Mouse (Mus musculus): ENCODE results near the gene Alms1.
"Not testable (repeated sequence)": the region's sequence is repeated elsewhere in the genome, so short reads cannot be mapped to it uniquely, and the experiment has no call there.

The Alms1 gene

GRCm38 (mm10) chr6:85587396-85588143 is at the start of gene Alms1:
Gene Alms1, plus strand, starts transcription at chr6:85587531.
- peak; percentile 87 to 94 for DNase-seq (ENCODE audit: low spot score in 2 of 2)

DNA sequence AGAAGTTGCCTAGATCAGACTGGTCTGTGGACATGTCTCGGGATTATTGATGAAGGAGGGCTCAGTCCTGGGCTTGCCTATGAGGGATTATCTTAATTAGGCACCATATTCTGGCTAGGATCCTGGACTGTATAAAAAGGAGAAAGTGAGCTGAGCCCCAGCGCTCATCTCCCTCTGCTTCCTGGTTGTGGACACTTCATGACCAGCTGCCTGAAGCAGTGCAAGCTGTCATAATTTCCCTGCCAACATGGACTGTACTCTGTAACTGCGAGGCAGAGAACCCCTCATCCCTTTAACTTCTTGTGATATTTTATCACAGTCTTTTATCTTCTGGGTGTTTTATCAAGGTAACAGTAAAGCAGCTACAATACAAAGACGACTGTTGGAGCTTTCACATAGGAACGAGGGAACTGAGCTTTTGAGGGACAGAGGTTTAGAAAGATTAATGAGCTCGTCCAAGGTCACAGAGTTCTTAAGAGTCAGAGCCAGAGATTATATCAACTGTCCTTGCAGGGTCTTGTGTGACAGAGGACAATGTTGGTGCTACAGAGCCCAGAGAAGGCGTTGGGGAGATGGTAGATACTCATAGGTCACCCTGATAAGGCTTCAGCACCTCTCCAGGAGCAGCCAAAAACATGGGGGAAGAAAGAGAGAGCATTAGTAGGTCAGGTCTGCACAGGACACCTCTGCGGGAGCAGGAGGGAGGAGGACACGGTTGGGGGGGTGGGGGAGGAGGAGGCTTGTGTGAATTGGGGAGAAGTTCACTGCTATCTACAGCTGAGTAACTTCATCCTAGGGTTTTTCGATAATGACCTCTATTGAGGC is 43.8 kb upstream of the Alms1 start:
- no peak for DNase-seq (ENCODE audit: low spot score in 2 of 2)

GRCm38 (mm10) chr6:85544251-85544881 is 43.0 kb upstream of the Alms1 start:
- peak in 1 of 2 experiments; percentile 70 for DNase-seq (ENCODE audit: low spot score in 2 of 2)

- DNase-seq (ENCODE audit: low spot score in 2 of 2), result no peak
Observed at GRCm38 (mm10) chr6:85547642-85548041, 39.7 kb upstream of the Alms1 start.

- DNase-seq (ENCODE audit: low spot score in 2 of 2), result no peak
Observed at GRCm38 (mm10) chr6:85562374-85562773, 25.0 kb upstream of the Alms1 start.

DNA sequence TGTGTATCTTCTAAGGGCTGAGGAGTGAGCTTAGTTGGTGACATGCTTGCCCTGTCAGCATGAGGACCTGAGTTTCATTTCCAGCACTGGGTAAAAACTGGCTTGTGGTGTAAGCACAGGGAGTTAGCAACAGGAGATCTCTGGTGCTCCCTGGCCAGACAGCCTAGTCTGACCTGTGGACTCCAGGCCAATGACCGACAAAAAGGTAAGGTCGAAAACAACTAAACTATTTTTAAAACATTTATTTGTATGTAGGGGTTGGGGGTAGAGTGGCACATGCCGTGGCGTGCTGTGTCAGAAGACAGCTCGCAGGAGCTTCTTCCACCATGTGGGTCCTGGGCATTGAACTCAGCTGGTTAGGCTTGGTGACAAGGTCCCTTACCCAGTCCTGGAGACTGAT is 14.5 kb upstream of the Alms1 start:
- no peak for DNase-seq (ENCODE audit: low spot score in 2 of 2)

DNA sequence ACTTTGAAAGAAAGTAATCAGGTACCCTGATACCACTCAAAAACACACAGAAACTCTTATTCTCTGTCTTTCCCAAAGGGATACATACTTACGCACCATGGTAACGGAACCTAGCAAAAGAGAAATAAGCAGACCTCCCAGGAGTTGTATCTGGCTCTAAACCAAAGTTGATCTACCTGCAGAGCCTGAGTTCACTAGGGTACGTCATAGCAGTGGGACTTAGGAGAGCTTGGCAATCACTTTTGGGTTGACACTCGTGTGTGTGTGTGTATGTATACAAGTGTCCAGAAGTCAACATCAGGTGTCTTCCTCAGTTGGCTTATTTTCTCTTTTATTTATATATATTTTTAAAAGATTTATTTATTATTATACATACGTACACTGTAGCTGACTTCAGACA is 5.6 kb upstream of the Alms1 start:
- no peak for DNase-seq (ENCODE audit: low spot score in 2 of 2)

- no peak for DNase-seq (ENCODE audit: low spot score in 2 of 2)
Observed at GRCm38 (mm10) chr6:85584612-85585011, 2.7 kb upstream of the Alms1 start.

DNA sequence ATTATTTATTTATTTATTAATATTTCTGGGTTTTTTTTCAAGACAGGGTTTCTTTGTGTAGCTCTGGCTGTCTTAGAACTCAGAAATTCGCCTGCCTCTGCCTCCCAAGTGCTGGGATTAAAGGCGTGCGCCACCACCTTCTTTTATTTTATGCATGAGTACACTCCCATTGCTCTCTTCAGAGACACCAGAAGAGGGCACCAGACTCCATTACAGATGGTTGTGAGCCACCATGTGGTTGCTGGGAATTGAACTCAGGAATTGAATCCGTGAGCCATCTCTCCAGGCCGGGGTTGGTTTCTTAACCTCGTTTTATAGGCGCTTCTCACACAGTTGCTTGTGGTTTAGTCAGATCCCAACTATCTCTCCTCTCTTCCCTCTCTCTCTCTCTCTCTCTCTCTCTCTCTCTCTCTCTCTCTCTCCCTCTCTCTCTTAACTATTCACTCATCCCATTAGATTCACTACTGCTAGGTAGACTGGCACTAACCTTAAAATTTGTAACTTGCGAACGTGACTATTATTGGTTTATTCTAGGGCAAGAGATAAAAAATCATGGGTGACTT is 445 bp upstream of the Alms1 start:
- peak in 1 of 2 experiments; percentile 15 for DNase-seq (ENCODE audit: low spot score in 2 of 2)

DNA sequence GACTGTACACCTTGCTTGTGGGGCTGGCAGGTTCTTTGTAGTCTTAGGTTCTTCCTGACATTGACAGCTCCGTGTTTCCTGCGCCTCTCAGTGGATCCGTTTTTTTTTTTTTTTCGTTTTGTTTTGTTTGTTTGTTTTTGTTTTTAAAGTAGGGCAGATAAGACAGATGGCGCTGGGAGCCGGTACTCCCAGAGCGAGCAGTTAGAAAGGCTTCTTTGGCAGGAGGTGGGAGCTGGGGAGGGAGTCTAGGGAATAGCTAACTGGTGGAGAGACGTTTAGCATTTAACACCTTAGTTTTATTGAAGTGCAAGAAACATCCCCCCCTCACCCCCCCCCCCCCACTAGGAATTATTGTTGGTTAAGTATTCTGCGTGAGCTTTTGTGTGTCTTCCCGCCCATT is 833 bp downstream of the Alms1 start:
- no peak for DNase-seq (ENCODE audit: low spot score in 2 of 2)

DNA sequence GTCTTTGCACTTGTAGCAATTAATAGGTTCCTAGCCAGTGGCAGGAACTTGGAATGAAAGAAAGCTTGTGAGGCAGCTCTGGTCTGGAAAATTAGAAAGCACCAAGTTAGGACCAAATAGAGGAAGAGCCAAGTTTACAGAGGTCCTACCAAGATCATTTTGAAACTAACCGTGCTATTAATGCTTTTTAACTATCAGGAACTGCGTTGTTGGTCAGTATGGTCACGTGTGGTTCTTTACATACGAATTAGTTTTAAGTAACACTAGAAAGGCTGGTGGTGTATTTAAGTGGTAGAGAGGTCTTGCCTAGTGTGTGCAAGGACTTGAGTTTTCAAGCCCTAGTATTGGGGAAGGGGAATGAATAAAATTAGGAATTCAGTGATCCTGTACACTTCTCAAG is 1.2 kb downstream of the Alms1 start:
- no peak for DNase-seq (ENCODE audit: low spot score in 2 of 2)

DNA sequence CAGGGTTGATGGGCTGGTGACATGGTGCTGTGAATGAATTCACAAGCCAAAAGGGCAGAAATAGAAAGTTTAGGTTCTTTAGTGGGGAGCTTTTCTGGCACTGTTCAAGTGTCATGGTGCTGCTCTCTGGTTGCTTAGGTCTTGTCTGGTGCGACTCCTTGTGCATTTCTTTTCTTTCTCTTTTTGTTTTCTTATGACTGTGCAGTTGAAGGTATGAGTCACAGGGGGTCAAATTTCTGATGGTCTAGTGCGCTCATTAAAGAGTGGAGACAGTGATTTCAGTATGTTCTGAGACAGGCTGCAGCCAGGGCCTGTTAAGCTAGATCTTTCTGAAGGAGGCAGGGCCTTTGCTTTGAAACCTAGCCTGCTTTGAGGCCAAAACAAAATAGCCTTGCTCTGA is 2.8 kb downstream of the Alms1 start:
- no peak for DNase-seq (ENCODE audit: low spot score in 2 of 2)

DNA sequence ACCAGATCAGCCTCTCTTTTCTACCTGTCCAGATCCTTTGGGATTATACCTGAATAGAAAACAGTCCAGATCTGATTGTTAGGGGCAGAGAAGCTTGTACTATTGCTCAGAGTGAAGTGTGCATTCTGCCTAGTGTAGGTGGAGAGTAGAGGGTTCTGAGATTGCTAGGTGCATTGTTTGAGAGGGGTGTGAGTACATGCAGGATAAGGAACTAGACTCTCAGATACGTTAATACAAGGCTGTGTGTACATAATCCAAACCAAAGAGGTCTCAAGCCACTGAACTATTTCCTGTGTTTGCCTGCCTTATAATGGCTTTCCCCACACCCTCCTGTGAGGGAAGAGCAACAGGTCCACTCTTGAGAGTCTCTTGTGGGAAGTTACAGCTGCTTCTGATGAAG is 12.0 kb downstream of the Alms1 start:
- DNase-seq (ENCODE audit: low spot score in 2 of 2), result no peak

- DNase-seq (ENCODE audit: low spot score in 2 of 2), result no peak
Observed at GRCm38 (mm10) chr6:85610511-85610910, 23.2 kb downstream of the Alms1 start.

- DNase-seq (ENCODE audit: low spot score in 2 of 2), result no peak
Observed at GRCm38 (mm10) chr6:85620826-85621225, 33.5 kb downstream of the Alms1 start.

DNA sequence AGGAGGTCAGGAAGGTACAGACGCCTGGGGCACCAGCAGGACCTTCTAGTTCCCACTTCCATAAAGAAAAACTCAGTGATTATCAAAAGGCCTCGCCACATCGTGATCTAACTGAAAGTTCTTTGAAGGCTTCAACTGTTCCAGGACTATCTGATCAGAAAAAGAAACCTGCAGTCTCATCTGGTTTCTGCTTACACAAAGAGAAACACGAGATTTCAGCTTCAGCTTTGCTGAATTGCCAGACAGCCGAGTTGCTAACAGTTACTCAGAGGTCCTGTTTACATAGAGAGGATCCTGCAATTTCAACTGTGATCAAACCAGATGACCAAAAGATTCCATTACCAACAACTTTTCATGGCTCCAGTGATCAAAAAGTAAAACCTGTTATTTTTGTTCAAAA is 34.3 kb downstream of the Alms1 start:
- no peak for DNase-seq (ENCODE audit: low spot score in 2 of 2)

GRCm38 (mm10) chr6:85624511-85624910 is 37.2 kb downstream of the Alms1 start:
- DNase-seq (ENCODE audit: low spot score in 2 of 2), result no peak

DNA sequence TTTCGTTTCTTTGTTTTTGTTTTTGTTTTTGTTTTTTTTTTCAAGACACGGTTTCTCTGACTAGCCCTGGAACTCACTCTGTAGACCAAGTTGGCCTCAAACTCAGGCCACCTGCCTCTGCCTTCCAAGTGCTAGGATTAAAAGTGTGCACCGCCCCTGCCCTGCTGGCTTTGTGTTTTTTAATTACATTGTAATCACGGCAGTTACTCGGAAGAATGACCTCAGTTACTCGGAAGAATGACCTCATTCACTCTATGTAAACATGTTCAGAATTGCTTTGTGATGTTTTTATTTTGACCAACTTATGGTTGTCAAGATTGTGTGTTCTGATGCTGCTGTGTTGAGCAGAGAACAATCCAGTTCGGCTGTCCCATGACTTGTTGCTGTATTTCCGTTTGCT is 45.8 kb downstream of the Alms1 start:
- DNase-seq (ENCODE audit: low spot score in 2 of 2), result no peak

DNA sequence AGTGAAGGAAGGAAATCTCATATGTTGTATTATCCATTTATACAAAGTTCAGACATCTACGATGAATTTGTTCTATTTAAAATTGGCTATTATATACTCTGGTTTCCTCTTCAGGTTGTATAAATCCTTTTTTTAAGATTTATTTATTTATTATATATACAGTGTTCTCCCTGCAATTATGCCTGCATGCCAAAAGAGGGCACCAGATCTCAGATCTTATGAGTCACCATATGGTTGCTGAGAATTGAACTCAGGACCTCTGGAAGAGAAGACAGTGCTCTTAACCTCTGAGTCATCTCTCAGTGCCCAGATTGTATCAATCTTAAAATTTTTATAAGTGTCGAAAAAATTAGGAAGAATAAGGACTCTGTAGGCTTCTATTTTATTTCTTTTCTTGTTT is 65.9 kb downstream of the Alms1 start:
- no peak for DNase-seq (ENCODE audit: low spot score in 2 of 2)

DNA sequence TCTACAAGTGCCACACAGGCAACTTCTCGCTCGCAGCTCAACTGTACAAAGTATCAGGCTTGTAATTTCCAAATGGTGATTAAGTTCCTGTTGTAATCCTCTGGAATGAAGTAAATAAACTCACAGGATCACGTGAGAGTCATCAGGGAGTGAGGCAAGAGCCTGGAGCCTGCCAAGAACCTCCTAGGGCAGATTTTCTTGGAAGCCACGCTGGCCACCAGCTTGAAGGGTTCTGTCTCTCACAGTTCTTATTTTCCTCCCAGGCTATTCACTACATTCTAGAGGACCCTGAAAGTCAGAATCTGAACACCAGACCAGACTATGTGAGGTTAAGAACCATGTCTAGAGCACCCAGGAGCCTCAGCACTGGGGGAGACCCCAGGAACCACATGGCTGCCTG is 114.6 kb downstream of the Alms1 start:
- not testable (repeated sequence) for DNase-seq (ENCODE audit: low spot score in 2 of 2)

DNA sequence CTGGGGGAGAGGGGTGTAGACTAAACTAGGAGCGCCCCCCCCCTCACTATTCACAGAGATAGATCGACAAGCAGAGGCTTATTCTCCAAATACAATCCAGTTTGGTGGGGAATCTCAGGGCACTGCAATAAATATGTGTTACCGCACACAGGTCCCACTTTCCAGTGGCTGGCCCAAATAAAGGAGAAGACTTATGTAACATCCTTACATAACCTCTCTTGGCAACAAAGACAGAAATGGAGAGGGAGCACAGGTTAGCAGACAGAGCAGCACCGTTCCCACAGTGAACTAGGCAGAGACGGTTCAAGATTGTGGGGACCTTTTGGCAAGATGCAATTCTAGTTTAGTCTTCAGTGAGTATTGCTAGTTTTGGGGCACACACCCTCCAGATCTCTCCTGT is 121.9 kb downstream of the Alms1 start:
- not testable (repeated sequence) for DNase-seq (ENCODE audit: low spot score in 2 of 2)

DNA sequence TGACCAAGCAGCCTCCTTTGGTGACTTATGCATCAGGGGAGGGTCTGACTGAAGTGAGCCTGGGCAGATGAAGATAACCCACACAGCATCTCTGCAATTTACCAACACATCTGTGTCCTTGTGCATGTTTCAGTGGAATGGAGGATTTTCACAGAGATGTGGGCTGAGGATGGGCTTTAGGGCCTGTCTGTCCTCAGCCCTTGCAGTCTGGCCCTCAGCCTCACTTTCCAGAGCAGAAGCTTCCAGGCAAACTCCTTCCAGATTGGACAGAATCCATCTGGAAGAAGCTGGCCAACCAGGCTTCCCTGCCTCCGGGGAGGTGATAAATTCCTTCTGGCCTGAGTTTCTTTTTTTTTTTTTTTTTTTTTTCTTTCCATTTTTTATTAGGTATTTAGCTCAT is 122.3 kb downstream of the Alms1 start:
- DNase-seq (ENCODE audit: low spot score in 2 of 2), result not testable (repeated sequence)
